Mouse (Mus musculus) erythroid progenitor cell, adult 5-6 weeks (primary cell): Measurements from ENCODE around the gene Sdccag8. TPM values are rescaled to one million over a fixed set of nuclear protein-coding genes. Genes with fewer than 3 reads are reported as not detected.
"Not testable (repeated sequence)": the region's sequence is repeated elsewhere in the genome, so short reads cannot be mapped to it uniquely, and the experiment has no call there.

Experiments used
- ATAC-seq: replicated peaks from 2 replicates; pipeline ENCODE4 v1.8.0; 2016; ENCODE audit warnings: moderate number of reproducible peaks, mild to moderate bottlenecking, moderate TSS enrichment, inconsistent platforms; ENCODE audit not compliant: poor library complexity, low FRiP score, severe bottlenecking
- total RNA-seq, 2 experiments: library from RNA; stranded (forward) in 1 of 2; stranded (reverse) in 1 of 2; fragments of 150-400 nt in 1 of 2; fragments of 186-747, 209-891 nt in 1 of 2; gene quantifications; 2 replicates each; pipeline versions ENCODE4 v1.2.3 to v1.2.4; 2015 to 2017; ENCODE audit warnings: low replicate concordance in 2 of 2

Gene Sdccag8
- total RNA-seq, 2 experiments from 2014 or later: 8.8 to 19.1 TPM

DNA sequence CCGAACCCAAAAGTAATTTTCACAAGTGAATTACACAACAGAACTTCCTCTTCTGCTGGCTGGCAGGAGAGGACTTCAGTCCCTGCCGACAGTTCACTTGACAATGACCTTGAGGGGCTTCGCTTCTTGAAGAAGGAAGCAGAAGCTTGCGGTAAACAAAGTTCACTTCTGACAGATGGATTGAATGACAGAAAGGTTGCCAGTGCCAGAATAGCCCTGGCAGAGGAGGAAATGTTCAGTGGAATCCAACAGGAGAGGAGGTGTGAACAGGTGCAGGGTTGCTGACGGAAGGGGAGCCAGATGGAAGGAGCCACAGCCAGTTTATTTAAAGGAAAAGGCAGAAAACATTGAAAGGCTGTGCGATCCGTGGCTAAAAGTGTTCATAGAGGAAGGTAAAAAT lies 118.9 kb downstream of the Sdccag8 start:
- ATAC-seq: no peak

GRCm38 (mm10) chr1:176934043-176934762 lies 119.7 kb downstream of the Sdccag8 start:
- ATAC-seq: no peak

DNA sequence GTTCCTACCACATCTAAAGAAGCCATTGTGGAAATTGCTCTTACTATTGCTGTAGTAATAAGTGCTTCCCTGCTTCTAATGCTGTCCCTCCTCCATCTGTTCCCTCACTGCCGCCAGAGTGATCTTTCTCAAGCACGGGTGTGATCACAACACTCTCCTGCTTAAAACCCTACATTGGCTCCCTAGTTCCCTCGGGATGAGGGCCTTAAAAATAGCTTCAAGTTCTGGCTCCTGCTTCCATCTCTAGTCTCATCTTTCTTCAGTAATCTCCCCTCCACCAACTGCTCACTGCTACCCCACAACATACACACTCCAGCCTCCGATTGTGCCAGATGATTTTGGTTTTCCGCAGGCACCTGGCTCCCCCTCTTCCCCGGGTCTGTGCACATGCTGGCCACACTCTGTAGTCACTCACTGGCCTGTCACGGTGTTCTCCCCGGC lies 125.5 kb downstream of the Sdccag8 start:
- no peak for ATAC-seq

GRCm38 (mm10) chr1:176941286-176941990 lies 127.0 kb downstream of the Sdccag8 start:
- ATAC-seq: not testable (repeated sequence)

- no peak for ATAC-seq
These were observed 128.7 kb downstream of the Sdccag8 start for GRCm38 (mm10) chr1:176943126-176943525.

DNA sequence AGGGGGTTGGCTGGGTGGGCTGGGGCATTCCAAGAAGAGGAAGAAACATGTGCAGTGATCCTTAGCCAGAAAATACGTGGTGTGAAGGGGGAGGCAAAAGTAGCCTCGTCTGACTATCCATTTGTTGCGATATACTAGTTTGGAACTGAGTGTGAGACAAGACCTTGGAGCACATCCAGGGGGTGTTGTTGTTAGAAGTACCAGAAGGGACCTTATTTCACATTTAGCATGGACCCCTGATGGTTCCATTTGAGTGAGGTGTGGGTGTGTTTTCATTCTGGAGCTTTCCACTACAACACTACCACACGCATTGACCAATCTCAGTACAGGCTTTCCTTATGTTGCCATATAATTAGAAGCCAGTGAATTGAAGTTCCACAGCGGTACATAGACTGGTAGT lies 129.5 kb downstream of the Sdccag8 start:
- ATAC-seq: no peak

DNA sequence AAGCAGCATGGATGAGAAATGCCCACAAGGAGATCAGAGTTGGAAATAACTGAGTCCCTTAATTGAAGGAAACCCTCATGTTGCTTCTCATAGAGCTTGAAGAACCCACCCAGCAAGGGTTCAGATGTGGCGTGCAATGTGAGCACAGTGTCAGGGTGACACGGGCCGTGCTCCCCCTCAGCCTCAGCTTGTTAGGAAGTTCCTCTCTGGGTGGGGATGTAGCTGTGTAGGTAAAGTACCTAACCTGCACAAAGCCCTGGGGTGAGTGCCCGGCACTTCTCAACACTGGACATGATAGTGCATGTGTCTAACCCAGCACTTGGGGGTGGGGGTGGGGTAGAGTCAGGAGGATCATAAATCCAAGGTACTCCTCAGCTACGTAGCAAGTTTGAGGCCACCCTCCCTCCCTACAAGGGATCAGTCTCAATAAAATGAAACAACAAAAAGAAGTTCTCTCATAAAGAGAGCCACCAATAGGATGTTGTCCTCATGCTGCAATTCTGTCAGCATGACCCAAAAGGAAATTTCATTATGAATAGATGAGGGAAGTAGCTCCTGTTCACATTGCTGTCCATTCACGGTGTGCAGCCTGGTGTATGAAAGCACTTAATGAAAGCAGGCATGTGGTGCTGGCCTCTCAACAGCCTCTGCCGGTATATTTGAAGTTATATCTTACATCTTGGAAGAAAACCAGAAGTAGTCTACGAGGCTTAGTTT lies 130.2 kb downstream of the Sdccag8 start:
- no peak for ATAC-seq

- no peak for ATAC-seq
These were observed 130.7 kb downstream of the Sdccag8 start for GRCm38 (mm10) chr1:176945175-176945540.

GRCm38 (mm10) chr1:176946031-176946795 lies 131.8 kb downstream of the Sdccag8 start:
- no peak for ATAC-seq

GRCm38 (mm10) chr1:176946796-176947181 lies 132.3 kb downstream of the Sdccag8 start:
- ATAC-seq: no peak

DNA sequence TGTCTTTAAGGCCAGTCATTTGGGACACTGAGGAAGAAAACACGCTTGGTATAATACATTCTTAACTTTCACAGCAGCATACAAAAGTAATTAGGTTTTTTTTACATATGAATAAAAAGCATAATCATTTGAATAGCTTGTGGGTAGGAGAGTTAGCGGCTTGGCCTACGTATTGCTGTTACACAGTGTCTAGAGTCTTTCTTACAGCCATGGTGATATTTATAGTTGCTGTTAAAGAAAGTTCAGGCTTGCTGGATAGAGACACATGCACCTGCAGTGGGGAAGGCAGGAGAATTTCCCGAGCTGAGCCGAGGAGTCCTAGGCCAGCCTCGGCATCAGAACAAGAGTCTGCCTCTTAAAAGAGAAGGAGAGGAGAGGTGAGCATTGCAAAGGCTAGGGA lies 134.4 kb downstream of the Sdccag8 start:
- no peak for ATAC-seq

DNA sequence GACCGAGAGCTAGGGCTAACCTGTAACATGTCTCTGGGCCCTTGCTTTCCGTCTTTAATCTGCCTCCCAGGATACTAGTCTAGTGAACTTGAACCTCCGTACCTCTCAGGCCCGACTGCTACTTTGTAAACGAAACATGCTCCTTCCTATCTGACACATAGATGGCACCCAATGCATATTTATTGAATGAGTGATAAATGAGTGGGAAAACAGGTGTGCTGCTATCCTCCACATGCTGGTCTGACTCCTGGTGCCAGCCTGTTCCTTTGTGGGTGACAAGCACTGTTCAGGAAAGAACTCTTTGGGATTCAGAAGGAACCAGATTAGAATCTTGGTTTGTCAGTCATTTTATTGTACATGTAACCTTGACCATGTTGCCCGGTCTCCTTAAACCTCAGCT lies 134.9 kb downstream of the Sdccag8 start:
- ATAC-seq: no peak

GRCm38 (mm10) chr1:176950061-176950460 lies 135.6 kb downstream of the Sdccag8 start:
- no peak for ATAC-seq

DNA sequence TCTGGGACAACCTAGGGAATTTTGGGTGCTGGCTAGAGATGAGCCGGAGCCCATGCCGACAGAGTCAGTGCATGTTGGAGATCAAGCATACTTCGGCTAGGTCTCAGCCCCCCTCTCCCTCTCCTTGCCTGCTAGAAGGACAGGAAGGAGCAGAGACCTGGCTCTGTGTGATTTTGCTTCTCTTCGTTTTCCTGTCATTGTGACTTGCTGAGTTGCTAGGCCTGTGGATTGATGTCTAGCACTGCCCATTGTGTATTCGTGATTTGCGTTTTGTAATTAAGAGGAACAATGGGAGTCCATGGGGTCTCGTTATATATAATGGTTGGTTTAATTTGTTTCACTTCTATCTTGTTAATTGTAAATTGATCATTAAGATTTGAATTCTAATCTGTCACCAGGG lies 137.4 kb downstream of the Sdccag8 start:
- no peak for ATAC-seq

DNA sequence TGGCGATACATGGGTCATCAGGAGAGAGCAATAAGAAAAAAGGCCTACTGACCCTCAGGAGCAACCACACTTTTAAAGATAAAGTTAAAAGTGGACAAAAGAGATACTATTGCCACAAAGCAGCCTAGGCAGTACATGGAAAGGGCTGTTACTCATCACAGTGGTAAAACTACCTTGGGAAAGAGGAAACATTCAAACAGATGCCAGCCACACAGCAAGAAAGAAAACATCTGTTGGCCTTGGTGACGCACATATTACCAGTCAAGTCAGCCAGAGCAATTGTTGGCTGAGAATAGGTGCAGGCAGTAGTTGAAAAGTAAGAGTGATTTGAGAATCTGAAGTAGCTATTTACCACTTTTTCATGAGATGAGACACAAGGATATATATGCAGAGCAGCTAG lies 143.9 kb downstream of the Sdccag8 start:
- no peak for ATAC-seq

GRCm38 (mm10) chr1:176961716-176962115 lies 147.3 kb downstream of the Sdccag8 start:
- no peak for ATAC-seq

DNA sequence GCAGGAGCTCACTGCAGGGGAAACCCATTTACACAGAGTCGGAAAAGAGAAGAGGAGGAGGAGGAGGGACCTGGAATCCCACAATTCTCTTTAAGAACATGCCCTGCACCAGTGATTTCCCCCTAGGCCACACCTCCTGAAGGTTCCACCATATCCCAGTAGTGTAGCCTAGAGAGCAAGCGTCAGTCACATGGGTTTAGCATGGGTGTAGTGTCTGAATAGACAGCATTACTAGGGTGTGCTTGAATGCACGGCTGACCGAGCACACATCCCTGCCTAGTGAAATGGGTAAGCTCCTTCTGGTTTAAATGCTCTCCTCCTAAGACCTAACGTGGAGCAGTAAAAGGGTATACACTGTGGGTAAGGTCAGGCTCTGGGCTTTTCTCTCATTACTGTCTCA lies 148.4 kb downstream of the Sdccag8 start:
- no peak for ATAC-seq

DNA sequence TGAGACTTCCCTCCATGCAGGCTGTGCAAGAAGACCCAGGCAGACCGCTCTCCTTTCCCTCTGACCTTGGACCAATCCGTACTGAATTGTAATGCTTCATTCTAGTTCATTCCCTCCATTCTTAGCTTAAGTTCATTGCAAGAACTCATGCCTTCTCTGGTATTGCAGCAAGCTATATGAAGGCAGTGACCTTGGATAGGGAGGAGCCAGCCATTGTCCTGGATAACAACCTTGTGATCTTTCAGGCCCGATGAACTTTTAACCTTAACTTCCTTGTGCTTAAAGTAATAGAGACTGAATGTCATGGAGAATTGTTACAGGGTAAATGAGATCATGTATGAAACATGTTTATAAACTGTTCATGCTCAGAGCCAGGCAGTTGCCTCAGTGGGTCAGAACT lies 152.8 kb downstream of the Sdccag8 start:
- no peak for ATAC-seq

DNA sequence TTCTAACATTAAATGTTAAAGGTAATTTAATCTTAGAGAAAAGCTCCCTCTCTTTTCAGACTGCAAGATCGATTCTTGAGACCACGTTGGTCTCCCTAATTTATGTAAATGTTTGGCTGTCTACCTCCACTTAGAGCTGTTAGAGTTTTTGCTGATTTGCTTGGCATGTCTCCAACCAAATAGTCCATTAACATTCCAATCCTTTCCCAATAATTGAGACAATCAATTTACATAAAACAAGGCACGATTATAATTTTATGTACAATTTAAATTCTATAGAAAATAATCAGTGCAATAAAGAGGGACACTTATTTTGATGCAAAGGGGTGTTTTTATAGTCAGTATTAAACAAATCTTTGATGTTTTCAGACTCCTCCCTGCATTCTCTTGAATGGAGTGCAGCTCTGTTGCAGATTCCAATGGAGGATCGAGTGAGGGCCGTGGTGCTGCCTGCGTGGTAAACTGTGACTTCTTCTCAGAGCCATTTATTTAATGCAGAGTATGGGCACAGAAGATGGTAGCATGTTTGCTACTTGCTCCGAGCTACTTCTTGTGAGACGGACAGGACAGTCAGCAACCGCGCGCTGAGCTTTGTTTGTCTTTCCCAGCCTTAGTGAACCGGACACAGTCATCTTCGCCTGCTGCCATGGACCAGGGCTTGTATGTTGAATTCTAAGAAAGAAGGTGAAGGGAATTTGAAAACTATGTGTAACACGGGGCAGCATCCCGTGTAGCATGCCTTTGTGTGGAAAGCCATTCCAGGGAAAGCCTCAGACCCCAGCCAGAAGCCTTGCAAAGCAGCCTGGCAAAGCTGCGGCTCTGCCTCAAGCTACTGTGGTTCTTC lies 156.4 kb downstream of the Sdccag8 start:
- no peak for ATAC-seq
